Mouse (Mus musculus) fat pad, adult 2 months (tissue): ENCODE data around the gene 2410131K14Rik.

Source experiments
- DNase-seq: peaks from one replicate; pipeline ENCODE4 v3.0.0-alpha.2; 2011; ENCODE audit warnings: low read depth, low spot score; ENCODE audit errors: extremely low read depth

2410131K14Rik gene

GRCm38 (mm10) chr5:118244606-118245443 is at the start of gene 2410131K14Rik, which contains the start of gene Rnft2:
Gene 2410131K14Rik, plus strand, starts transcription at chr5:118245227.
Gene Rnft2, minus strand, starts transcription at chr5:118245116.
- peak; percentile 57 for DNase-seq

- no peak for DNase-seq
These were observed 47.6 kb upstream of the 2410131K14Rik start for GRCm38 (mm10) chr5:118197421-118197820.

DNA sequence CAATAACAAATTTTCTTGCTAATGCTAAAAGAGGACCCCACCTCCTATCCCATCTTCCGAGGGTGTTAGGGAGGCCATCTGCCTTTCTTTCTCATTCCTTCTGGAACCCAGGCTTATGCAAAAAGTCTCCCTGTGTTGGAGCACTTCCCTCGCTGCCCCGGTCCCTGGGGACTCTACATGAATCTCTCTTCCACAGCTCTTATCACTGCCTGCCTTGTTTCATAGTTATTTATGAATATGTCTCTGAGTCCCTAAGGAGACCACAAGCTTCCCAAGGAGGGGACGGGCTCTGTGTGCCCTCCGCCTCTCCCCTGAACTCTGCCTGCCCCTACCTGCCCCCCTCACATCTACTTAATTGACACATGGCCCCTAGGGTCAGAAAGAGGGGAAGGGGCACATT is 45.4 kb upstream of the 2410131K14Rik start:
- DNase-seq: no peak

DNA sequence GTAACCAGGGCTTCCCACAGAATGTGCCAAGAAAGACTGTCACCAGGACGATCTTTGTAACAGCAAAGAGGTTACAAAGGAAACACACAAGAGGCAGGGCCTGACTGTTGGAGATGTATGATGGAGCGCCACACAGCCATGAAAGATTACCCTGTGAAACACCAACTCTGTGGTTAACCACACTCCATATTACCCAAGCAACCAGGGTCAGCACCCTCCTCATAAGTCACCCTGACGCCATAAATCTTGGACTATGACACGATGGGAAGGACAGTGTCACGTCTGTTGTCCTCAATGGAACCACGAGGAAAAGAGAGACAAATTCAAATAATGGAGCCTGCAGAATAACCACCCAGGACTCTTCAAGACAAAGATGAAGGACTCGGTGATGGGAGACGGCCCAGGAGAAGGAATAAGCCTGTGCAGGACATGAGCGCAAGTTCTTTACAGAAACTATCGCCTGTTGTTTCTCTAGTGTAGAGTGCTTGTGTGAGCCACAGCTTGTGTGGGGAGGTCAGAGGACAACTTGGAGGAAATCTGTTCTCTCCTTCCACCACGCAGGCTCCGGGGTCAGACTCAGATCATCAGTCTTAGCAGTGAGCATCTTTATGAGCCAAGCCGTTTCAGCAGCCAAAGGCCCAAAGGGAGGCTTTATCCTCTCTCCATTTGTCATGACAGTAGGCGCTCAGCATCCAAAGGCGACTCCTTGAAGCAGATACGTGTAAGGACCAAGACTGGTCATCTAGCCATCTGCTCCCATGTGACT is 40.2 kb upstream of the 2410131K14Rik start:
- no peak for DNase-seq

GRCm38 (mm10) chr5:118205852-118206251 is 39.2 kb upstream of the 2410131K14Rik start:
- DNase-seq: no peak

- DNase-seq: no peak
These were observed 31.0 kb upstream of the 2410131K14Rik start for GRCm38 (mm10) chr5:118214012-118214411.

- no peak for DNase-seq
These were observed 30.4 kb upstream of the 2410131K14Rik start for GRCm38 (mm10) chr5:118214418-118215154.

DNA sequence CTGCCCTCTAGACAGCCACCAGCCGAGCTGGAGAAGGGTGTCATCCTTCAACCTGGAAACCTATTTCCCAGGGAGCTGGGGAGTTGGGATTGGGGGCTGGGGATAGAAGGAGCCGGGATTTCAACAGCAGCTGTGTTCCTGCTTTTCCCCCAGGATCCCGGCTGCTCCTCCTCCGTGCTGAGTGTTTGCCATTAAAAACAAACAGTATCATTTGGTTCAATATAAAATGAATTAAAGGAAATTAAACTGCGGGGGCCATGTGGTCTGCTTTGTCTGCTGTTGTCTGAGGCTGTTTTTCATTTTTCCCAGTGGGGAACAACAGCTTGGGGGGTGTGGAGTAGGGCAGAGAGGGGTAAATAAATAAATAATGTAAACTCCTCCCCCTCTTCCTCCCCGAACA is 27.6 kb upstream of the 2410131K14Rik start:
- DNase-seq: no peak

GRCm38 (mm10) chr5:118223142-118223757 is 21.8 kb upstream of the 2410131K14Rik start:
- DNase-seq: no peak

DNA sequence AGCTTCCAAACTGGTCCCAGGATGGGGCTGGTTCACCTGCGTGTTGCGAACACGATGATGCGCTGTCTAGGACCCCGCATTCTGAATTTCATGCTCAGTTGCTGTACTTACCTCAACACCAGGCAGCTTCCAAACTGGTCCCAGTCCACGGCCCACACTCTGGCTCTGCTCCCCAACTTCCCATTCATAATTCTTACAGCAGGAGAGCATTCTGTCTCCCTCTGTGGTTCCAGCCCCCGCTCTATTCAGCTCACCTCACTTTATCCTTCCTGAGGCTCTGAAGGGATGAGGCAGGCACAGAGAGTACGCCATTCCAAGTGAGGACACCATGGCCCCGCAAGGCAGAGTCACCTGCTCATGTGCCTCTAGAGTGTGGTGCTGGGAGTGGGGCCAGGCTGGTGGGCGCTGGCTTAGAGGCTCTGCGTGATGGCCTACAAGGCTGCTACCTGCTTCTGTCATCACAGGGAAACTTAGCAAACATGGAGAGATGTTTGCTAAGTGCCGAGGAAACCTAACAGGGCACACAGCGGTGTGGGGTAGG is 14.9 kb upstream of the 2410131K14Rik start:
- DNase-seq: no peak

DNA sequence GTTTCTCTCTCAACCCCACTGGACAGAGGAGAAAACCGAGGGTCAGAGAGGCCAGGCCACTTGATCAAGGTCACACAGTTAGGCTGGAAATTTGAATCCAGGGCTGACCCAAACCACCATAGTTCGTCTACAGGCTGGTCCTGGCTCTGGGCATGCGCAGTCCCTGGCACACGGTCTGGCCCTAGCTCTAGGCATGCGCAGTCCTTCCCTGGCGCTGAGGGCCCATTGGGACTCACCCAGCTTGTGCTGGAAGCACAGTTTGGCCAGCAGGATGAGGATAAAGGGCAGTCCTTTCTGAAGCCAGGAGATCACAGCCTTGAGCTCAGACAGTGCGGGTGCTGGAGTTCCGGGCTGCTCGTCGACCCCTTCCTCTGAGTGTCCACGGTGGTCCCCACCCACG is 8.1 kb upstream of the 2410131K14Rik start:
- DNase-seq: no peak

GRCm38 (mm10) chr5:118239671-118240070 is 5.4 kb upstream of the 2410131K14Rik start:
- no peak for DNase-seq

GRCm38 (mm10) chr5:118245606-118246308 is 730 bp downstream of the 2410131K14Rik start:
- no peak for DNase-seq

DNA sequence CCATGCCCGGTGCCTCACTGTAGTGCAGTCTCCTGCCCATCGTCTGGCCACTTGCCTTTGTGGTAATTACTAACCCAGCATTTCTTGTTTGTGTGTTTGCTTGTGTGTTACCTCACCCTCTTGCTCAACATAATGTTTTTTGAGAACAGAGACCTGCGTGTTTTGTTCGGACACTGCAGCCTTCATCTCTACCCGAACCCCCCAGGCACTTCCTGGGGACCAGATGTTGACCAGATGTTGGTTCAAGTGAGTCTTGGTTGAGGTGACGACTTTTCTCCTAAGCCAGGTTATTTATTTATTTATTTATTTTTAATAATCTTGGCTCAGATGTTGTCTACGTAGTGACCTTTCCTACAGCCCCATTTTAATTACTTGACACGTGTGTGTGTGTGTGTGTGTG is 2.4 kb downstream of the 2410131K14Rik start:
- no peak for DNase-seq

GRCm38 (mm10) chr5:118250987-118251386 is 6.0 kb downstream of the 2410131K14Rik start:
- DNase-seq: no peak

DNA sequence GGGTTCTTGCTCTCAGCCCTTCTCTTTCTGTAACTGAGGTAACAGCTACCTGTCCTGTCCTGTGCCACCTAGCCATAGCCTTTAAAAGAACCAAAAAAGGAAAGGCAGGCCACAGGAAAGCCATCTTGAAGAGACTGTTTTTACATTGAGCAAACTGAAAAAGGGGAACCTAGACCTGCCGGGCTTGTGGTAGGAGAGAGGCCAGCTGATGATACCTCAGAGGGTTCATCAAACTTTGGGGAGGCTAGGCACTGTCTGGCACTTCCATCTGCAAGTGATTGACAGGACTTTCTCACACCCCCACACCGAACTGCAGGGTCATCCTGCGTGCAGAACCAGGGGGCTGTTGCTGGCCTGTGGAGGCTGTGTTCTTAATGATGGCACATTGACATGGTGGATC is 8.5 kb downstream of the 2410131K14Rik start:
- no peak for DNase-seq

DNA sequence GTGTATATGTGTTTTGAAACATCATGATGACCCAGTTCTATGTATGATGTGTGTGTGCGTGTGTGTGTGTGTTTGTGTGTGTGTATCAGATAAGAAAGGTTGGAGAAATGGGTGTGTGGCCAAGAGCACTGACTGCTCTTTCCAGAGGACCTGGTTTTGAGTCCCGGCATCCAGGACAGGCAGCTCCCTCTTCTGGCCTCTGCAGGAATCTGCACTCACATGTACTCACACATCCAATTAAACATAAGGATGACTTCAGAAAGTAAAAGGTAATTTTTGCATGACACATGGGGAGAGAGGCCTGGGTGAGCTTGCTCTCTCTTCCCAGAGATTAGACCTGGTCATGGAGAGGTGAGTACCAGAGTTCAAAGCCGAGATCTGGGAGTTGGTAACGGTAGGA is 12.0 kb downstream of the 2410131K14Rik start:
- no peak for DNase-seq

- no peak for DNase-seq
These were observed 14.1 kb downstream of the 2410131K14Rik start for GRCm38 (mm10) chr5:118259152-118259551.

DNA sequence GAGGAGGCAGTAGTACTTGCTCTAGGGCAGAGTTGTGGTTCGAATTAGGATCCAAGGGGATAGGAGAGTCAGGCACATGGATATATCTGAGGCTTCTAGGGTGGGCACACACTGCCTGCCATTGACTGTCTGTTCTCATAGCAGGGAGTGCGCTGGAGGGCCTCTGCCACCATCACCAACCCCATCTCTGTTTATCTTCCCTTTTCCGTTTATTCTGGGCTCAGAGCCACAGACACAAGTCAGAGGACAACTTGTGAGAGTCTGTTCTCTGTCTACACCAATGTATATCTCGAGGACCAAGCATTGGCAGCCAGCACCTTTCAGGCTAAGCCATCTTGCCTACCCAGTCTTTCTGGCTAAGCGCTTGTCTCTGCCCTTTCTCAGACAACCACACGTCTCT is 14.6 kb downstream of the 2410131K14Rik start:
- DNase-seq: no peak

DNA sequence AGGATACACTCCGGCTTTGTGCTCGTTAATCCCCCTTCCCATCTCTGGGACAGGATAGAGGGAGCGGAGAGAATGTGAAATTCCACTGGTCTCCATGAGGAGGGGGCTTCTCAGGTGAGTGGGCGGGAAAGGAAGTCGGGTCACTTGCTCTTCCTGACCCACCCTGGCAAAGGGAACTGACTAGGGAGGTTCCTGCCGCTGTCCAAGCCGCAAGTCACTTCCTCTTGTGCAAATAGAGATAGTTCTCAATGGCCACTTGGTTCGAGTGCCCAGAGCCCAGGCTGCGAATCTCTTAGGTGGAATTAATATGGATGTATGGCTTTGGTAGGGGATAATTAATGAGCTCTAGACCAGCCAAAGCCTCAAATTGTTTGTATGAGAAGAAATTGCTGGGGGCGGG is 15.0 kb downstream of the 2410131K14Rik start:
- DNase-seq: no peak
